Mouse (Mus musculus): Measurements from ENCODE around the gene Cela3a. TPM values are rescaled to one million over a fixed set of nuclear protein-coding genes. Genes with fewer than 3 reads are reported as not detected.

Gene Cela3a
- not detected in 2 replicates for polyA plus RNA-seq (2012; rRNA removed)

DNA sequence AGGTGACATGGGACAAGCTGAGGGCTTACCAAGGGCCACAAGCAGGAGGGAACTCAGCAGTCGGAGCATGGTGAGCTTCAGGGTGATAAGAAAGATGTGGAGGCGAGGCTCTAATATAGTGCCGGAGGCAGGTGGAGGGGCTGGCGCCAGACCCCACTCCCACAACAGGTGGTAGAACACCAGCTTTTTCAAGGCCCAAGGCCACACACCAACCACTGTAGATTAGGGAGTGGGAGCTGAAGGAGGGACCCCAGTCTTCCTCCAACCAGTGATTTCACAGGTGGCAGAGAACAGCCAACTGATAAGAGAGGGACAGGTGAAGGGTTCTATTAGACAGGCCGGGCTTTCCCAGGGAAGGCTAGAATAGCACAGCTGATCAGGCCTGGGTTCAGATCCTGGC is at the start of gene Cela3a:
Gene Cela3a, minus strand, starts transcription at position 101 of the 400 bp plus-strand sequence.
- no peak for TF ChIP-seq CTCF (IDR thresholded peaks at IDR 0.05; ENCODE audit: extremely low read depth, insufficient read depth, low read length)
- TF ChIP-seq POLR2A (IDR thresholded peaks at IDR 0.05; ENCODE audit: extremely low read depth, insufficient read depth, low read length) = no peak
- Histone ChIP-seq H3K4me1 (ENCODE audit: control insufficient read depth, insufficient read depth, low read length) (no peaks in the 10 kb centered on the region), H3K4me3 (ENCODE audit: insufficient read depth, low read length) (no peak within 1 kb of the TSS), H3K27ac (ENCODE audit: insufficient read depth, low read length) (no peak within 1 kb of the TSS)

GRCm38 (mm10) chr4:137458861-137459260 is 49.3 kb upstream of the Cela3a start:
- H3K27ac ChIP-seq (ENCODE audit: insufficient read depth, low read length) = no peak overlapping the region
- H3K4me3 ChIP-seq (ENCODE audit: insufficient read depth, low read length) = no peak overlapping the region
- no peaks in the 10 kb centered on the region for H3K4me1 ChIP-seq (ENCODE audit: control insufficient read depth, insufficient read depth, low read length)
- no peak for TF ChIP-seq POLR2A (IDR thresholded peaks at IDR 0.05; ENCODE audit: extremely low read depth, insufficient read depth, low read length)
- no peak for TF ChIP-seq CTCF (IDR thresholded peaks at IDR 0.05; ENCODE audit: extremely low read depth, insufficient read depth, low read length)

- H3K27ac ChIP-seq (ENCODE audit: insufficient read depth, low read length) = no peak overlapping the region
- no peak for TF ChIP-seq POLR2A (IDR thresholded peaks at IDR 0.05; ENCODE audit: extremely low read depth, insufficient read depth, low read length)
- no peak for TF ChIP-seq CTCF (IDR thresholded peaks at IDR 0.05; ENCODE audit: extremely low read depth, insufficient read depth, low read length)
- no peaks in the 10 kb centered on the region for H3K4me1 ChIP-seq (ENCODE audit: control insufficient read depth, insufficient read depth, low read length)
- no peak overlapping the region for H3K4me3 ChIP-seq (ENCODE audit: insufficient read depth, low read length)
Observed at GRCm38 (mm10) chr4:137458310-137458709, 48.7 kb upstream of the Cela3a start.

DNA sequence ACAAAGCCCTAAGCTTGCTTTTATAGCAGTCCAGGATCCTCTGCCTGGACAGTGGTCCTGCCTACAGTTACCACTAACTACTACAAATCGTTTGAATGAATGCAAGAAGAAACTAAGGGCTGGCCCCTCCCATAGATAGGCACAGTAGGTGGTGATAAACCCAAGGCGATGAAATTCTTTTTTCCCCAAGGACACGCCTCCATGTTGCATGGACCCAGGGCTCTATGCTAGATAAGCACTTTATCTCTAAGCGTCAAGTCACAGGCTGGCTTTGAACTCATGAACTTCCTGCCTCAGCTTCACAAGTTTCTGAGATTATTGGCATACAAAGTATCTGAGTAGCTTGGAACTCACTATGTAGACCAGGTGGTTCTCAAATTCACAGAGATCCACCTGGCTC is 47.7 kb upstream of the Cela3a start:
- no peaks in the 10 kb centered on the region for H3K4me1 ChIP-seq (ENCODE audit: control insufficient read depth, insufficient read depth, low read length)
- no peak overlapping the region for H3K4me3 ChIP-seq (ENCODE audit: insufficient read depth, low read length)
- no peak for TF ChIP-seq CTCF (IDR thresholded peaks at IDR 0.05; ENCODE audit: extremely low read depth, insufficient read depth, low read length)
- TF ChIP-seq POLR2A (IDR thresholded peaks at IDR 0.05; ENCODE audit: extremely low read depth, insufficient read depth, low read length) = no peak
- no peak overlapping the region for H3K27ac ChIP-seq (ENCODE audit: insufficient read depth, low read length)

GRCm38 (mm10) chr4:137456581-137456980 is 47.0 kb upstream of the Cela3a start:
- TF ChIP-seq CTCF (IDR thresholded peaks at IDR 0.05; ENCODE audit: extremely low read depth, insufficient read depth, low read length) = no peak
- no peak for TF ChIP-seq POLR2A (IDR thresholded peaks at IDR 0.05; ENCODE audit: extremely low read depth, insufficient read depth, low read length)
- no peak overlapping the region for H3K4me3 ChIP-seq (ENCODE audit: insufficient read depth, low read length)
- no peaks in the 10 kb centered on the region for H3K4me1 ChIP-seq (ENCODE audit: control insufficient read depth, insufficient read depth, low read length)
- no peak overlapping the region for H3K27ac ChIP-seq (ENCODE audit: insufficient read depth, low read length)

DNA sequence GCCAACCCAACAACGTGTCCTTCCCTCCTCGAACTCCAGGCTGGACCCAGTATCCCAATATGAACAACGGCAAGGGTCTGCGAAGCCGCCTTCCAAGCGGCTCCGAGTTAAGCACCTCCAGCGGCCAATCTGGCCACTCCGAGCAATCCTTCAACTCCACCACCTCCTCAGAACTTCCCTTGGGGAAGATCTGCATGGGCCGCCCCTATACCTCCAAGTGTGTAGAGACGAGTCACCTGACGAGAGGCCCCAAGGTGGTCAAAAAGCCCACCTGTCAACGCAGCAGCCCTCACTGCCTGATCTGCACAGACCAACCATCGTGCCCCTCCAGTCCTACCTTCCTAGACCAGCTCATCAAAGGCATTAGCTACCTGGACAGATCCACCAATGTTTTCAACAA is 45.0 kb upstream of the Cela3a start:
- no peaks in the 10 kb centered on the region for H3K4me1 ChIP-seq (ENCODE audit: control insufficient read depth, insufficient read depth, low read length)
- no peak overlapping the region for H3K4me3 ChIP-seq (ENCODE audit: insufficient read depth, low read length)
- TF ChIP-seq POLR2A (IDR thresholded peaks at IDR 0.05; ENCODE audit: extremely low read depth, insufficient read depth, low read length) = no peak
- TF ChIP-seq CTCF (IDR thresholded peaks at IDR 0.05; ENCODE audit: extremely low read depth, insufficient read depth, low read length) = no peak
- no peak overlapping the region for H3K27ac ChIP-seq (ENCODE audit: insufficient read depth, low read length)

DNA sequence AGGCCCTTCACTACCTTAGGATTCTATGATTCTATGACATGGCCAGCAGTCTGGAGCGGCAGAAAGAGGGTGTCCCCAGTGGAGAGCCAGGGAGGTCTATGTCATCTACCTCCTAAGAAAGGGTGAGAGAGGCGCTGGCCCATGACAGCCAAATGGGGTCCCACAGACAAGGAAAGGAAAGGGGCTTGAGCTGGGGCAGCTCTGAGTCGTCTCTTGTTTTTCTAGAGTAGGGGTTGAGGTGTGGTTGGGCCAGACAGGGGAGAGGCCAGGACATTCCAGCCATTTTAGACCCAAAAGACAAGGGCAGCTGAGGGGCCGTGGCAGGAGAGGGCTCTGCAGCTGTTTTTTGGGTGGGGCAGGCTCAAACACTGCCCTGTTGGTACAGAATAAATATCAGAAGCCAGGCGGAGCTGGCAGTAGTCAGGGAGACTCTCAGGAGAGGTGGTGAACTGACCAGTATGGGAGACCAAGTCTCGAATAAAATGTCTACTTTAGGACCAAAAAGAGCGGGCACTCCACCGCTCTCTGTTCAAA is 43.7 kb upstream of the Cela3a start, which contains the start of gene 1700013G24Rik:
Gene 1700013G24Rik, plus strand, starts transcription at position 51 of the 534 bp plus-strand sequence.
- Histone ChIP-seq H3K4me1 (ENCODE audit: control insufficient read depth, insufficient read depth, low read length) (0 out of 2 replicates have a peak, but pooled peaks cover 3% of the 10 kb centered on the region), H3K27ac (ENCODE audit: insufficient read depth, low read length) (no peak within 1 kb of the TSS), H3K4me3 (ENCODE audit: insufficient read depth, low read length) (no peak within 1 kb of the TSS)
- TF ChIP-seq CTCF (IDR thresholded peaks at IDR 0.05; ENCODE audit: extremely low read depth, insufficient read depth, low read length) = no peak
- TF ChIP-seq POLR2A (IDR thresholded peaks at IDR 0.05; ENCODE audit: extremely low read depth, insufficient read depth, low read length) = no peak

GRCm38 (mm10) chr4:137452190-137452589 is 42.6 kb upstream of the Cela3a start:
- Histone ChIP-seq H3K4me3 (ENCODE audit: insufficient read depth, low read length) (no peak overlapping the region), H3K27ac (ENCODE audit: insufficient read depth, low read length) (no peak overlapping the region), H3K4me1 (ENCODE audit: control insufficient read depth, insufficient read depth, low read length) (0 out of 2 replicates have a peak, but pooled peaks cover 3% of the 10 kb centered on the region)
- TF ChIP-seq CTCF (IDR thresholded peaks at IDR 0.05; ENCODE audit: extremely low read depth, insufficient read depth, low read length) = no peak
- TF ChIP-seq POLR2A (IDR thresholded peaks at IDR 0.05; ENCODE audit: extremely low read depth, insufficient read depth, low read length) = no peak

DNA sequence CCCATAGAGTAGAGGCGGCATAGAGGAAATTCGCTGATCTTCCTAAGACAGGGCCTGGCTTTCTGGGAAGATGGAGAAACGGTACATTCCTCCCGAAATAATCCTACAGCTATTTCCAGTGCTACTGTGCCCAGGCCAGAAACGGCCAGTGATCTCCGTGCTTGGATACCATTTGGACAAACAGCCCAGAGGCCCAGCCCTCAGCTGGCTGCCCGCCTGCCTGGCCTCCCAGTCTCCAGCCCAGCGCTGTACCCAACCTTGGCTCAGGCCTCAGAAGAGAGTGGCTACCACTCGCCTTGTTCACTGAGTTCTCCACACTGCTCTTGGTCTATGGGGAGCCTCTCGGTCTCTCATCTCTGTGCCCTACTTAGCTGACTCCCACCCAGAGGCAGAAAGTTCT is 40.1 kb upstream of the Cela3a start:
- H3K4me1 ChIP-seq (ENCODE audit: control insufficient read depth, insufficient read depth, low read length) = 0 out of 2 replicates have a peak, but pooled peaks cover 3% of the 10 kb centered on the region
- no peak overlapping the region for H3K27ac ChIP-seq (ENCODE audit: insufficient read depth, low read length)
- H3K4me3 ChIP-seq (ENCODE audit: insufficient read depth, low read length) = no peak overlapping the region
- TF ChIP-seq POLR2A (IDR thresholded peaks at IDR 0.05; ENCODE audit: extremely low read depth, insufficient read depth, low read length) (no peak), CTCF (IDR thresholded peaks at IDR 0.05; ENCODE audit: extremely low read depth, insufficient read depth, low read length) (no peak)

- TF ChIP-seq CTCF (IDR thresholded peaks at IDR 0.05; ENCODE audit: extremely low read depth, insufficient read depth, low read length) = no peak
- TF ChIP-seq POLR2A (IDR thresholded peaks at IDR 0.05; ENCODE audit: extremely low read depth, insufficient read depth, low read length) = no peak
- Histone ChIP-seq H3K27ac (ENCODE audit: insufficient read depth, low read length) (no peak overlapping the region), H3K4me1 (ENCODE audit: control insufficient read depth, insufficient read depth, low read length) (0 out of 2 replicates have a peak, but pooled peaks cover 3% of the 10 kb centered on the region), H3K4me3 (ENCODE audit: insufficient read depth, low read length) (no peak overlapping the region)
Observed at GRCm38 (mm10) chr4:137449132-137449531, 39.5 kb upstream of the Cela3a start.
